Mouse (Mus musculus): ENCODE measurements around the gene H2-Q4.
"Not testable (repeated sequence)": the region's sequence is repeated elsewhere in the genome, so short reads cannot be mapped to it uniquely, and the experiment has no call there.

DNA sequence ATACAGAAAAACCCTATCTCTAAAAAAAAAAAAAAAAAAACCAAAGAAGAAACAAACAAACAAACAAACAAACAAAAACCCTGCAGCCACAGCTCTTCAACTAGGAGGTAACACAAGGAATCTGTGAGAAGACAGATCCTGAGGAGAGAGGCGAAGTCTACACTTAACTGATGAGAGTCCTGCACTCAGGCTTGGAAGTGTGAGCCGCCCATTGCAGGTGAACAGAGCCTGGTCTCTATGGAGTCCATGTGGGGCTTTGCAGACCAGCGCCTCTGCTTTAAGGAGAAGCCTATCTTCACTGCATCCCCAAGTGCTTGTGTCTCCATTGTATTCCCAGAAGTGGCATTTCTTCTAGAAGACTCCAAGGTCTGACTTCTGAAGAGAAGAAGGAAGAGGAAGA, 44.7 kb downstream of the H2-Q4 start:
- not testable (repeated sequence) for TF ChIP-seq POLR2A (IDR thresholded peaks at IDR 0.05; ENCODE audit: control insufficient read depth, extremely low read depth, insufficient read depth, low read length, poor library complexity); CTCF (IDR thresholded peaks at IDR 0.05; ENCODE audit: borderline replicate concordance, control insufficient read depth, extremely low read depth, insufficient read depth, low read length, poor library complexity)

Data from thymus, adult 2 months (tissue).